Comparison of ENCODE assay signal across 7 mouse cellular contexts in genomic region chr5:133482291-133483086, GRCm38 (mm10).
A peak's percentile ranks its signal among the peaks of the same experiment; 100 is the strongest.
DNase-seq lines count a peak whose midpoint lies in the region; ATAC-seq lines count a peak whose summit lies in the region.

No protein-coding gene starts in this region.

- intact Hi-C loops in left cerebral cortex, postnatal 10 days (cut with DNase I), result no loop called here

- ATAC-seq in CD4-positive, CD25-positive, alpha-beta regulatory T cell, adult 4 months, result no peak

- peak; percentile 7 to 10 for DNase-seq in adrenal gland, postnatal 36 days
- peak; percentile 12 to 23 for DNase-seq in cerebellum, postnatal 10 days
- peak; percentile 24 to 60 for DNase-seq in frontal cortex, postnatal 36 days (ENCODE audit: low spot score in 2 of 2)
- DNase-seq in left cerebral cortex, postnatal 10 days (ENCODE audit: extremely low spot score in 1 of 2, low spot score in 2 of 2), result peak; percentile 54 to 63
- peak; percentile 26 for DNase-seq in telencephalon, adult 2 months (ENCODE audit: low read depth, low spot score)
- DNase-seq in thymus, postnatal 14 days, result no peak
